Mouse (Mus musculus) intestine, postnatal 0 days (tissue): Measurements from ENCODE around the gene Csk. TPM values are rescaled to one million over a fixed set of nuclear protein-coding genes. Genes with fewer than 3 reads are reported as not detected.

Experiments used
- ATAC-seq: fragments of 200-750 bp; cut with Nextera tagmentation; 2 replicates; pipeline ENCODE4 v1.8.0; 2017; ENCODE audit warnings: mild to moderate bottlenecking, moderate TSS enrichment, moderate library complexity
- H3K27ac ChIP-seq: fragments of 300-500 bp; sonication (generic); 2 replicates; pipeline ENCODE4 v1.5.1; 2014; ENCODE audit warnings: mild to moderate bottlenecking, low read depth, low read length, moderate library complexity
- H3K27me3 ChIP-seq: fragments of 300-500 bp; sonication (generic); replicated peaks from 2 replicates; pipeline ENCODE4 v1.6.1; 2014; ENCODE audit warnings: low read length, mixed read lengths; ENCODE audit not compliant: control insufficient read depth, insufficient read depth
- H3K36me3 ChIP-seq: fragments of 300-500 bp; sonication (generic); 2 replicates; pipeline ENCODE4 v1.6.1; 2014; ENCODE audit warnings: mild to moderate bottlenecking, moderate library complexity; ENCODE audit not compliant: control insufficient read depth, insufficient read depth
- H3K4me1 ChIP-seq: fragments of 300-500 bp; sonication (generic); replicated peaks from 2 replicates; pipeline ENCODE4 v1.6.1; 2014; ENCODE audit warnings: antibody characterized with exemption, low read length, mixed read lengths; ENCODE audit not compliant: control insufficient read depth, insufficient read depth
- H3K4me2 ChIP-seq: fragments of 300-500 bp; sonication (generic); replicated peaks from 2 replicates; pipeline ENCODE4 v1.6.1; 2014; ENCODE audit warnings: low read depth, mild to moderate bottlenecking, moderate library complexity
- H3K4me3 ChIP-seq: fragments of 300-500 bp; sonication (generic); 2 replicates; pipeline ENCODE4 v1.5.1; 2014; ENCODE audit warnings: low read depth, low read length
- H3K9ac ChIP-seq: fragments of 300-500 bp; sonication (generic); 2 replicates; pipeline ENCODE4 v1.6.1; 2014; ENCODE audit warnings: mild to moderate bottlenecking, low read depth, low read length
- H3K9me3 ChIP-seq: fragments of 300-500 bp; sonication (generic); 2 replicates; pipeline ENCODE4 v1.6.1; 2016; ENCODE audit warnings: mixed run types; ENCODE audit not compliant: control insufficient read depth
- CTCF ChIP-seq: sonication (generic); IDR thresholded peaks from 2 replicates; pipeline ENCODE4 v1.5.1; 2016; ENCODE audit warnings: low read depth, mild to moderate bottlenecking, control low read depth, antibody characterized with exemption, moderate library complexity
- WGBS: fragments of 180-500 bp; shearing (Covaris S2); extraction: QIAGEN DNeasy Blood & Tissue Kit; methylation state at CpG from one replicate; pipeline ENCODE4 v1.1.7; 2014; 5-methylcytosine and 5-hydroxymethylcytosine counted together
- polyA plus RNA-seq: library from polyadenylated mRNA; unstranded; fragments of >200 nt; fragmentation: Nextera tagmentation; extraction: Ambion mirVana; gene quantifications from 2 replicates; pipeline ENCODE4 v1.2.1, GENCODE M21; 2015

The Csk gene
- polyA plus RNA-seq: 18.7 and 21.9 TPM in 2 replicates

DNA sequence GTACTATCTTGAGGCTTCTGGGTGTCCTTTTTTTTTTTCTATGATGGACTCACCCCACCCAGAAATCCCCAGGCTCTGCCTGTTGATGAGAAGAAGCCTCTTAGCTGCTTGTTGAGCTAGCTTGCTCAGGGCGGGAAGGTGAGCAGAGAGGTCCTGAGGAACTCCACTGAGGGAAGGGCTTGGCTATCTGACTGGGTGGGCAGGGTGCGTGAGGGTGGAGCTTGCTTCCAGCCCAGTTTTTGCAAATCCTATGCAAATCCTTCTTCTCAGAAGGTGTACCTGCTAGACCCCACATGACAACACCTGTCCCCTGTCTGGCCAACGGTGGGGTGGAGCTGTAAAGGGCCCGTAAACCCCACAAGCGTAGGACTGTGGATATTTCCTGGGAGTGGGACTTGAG, at the start of gene Csk:
Gene Csk, minus strand, starts transcription at position 349 of the 400 bp plus-strand sequence.
- no peak within 1 kb of the TSS for H3K4me2 ChIP-seq
- H3K4me1 ChIP-seq: no peaks in the 10 kb centered on the region; the same call in 1 of the 2 replicates
- ATAC-seq: no peak
- H3K9ac ChIP-seq: no peak within 1 kb of the TSS
- H3K27ac ChIP-seq: no peak within 1 kb of the TSS
- no peaks in the 10 kb centered on the region for H3K27me3 ChIP-seq
- no peak for TF ChIP-seq CTCF
- H3K4me3 ChIP-seq: no peak within 1 kb of the TSS
- WGBS: 54% methylated on average over 5 of the region's 5 CpGs
- H3K36me3 ChIP-seq: no peaks in the 10 kb centered on the region
- no peaks in the 10 kb centered on the region for H3K9me3 ChIP-seq

DNA sequence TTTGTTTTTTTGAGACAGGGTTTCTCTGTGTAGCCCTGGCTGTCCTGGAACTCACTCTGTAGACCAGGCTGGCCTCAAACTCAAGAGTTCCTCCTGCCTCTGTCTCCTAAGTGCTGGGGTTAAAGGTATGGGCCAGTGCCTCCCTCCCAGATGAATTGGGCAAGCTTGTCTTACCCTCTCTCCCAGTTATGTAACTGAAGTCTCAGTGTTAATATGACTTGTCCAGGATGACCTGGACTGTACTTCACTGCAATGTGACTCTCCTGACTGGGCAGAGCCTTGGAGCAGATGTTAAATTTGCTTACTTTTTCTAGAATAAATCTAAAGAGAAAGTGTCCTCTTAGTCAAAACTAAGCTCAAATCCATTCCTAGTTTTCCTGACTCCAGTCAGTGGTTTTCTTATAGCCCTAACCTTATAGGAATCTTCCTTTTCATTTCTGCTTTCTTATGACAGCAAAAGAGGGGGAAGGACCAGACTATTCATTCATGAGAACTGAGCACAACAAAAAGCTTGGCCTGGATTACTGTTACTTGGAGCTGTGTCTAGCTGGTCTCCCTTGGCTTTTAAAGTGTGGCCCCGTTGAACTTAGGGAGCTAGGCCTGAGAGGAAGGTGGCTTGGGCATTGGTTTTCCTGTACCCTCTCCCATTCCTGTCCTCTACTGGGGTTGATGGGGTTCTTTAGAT, 45.2 kb upstream of the Csk start:
- ATAC-seq: no peak
- H3K4me1 ChIP-seq: no peaks in the 10 kb centered on the region
- no peaks in the 10 kb centered on the region for H3K9me3 ChIP-seq
- no peaks in the 10 kb centered on the region for H3K36me3 ChIP-seq
- no peak overlapping the region for H3K27ac ChIP-seq
- H3K4me3 ChIP-seq: no peak overlapping the region
- H3K27me3 ChIP-seq: no peaks in the 10 kb centered on the region
- H3K4me2 ChIP-seq: no peak overlapping the region
- no peak for TF ChIP-seq CTCF
- WGBS: 66% methylated on average over 1 of the region's 1 CpGs
- no peak overlapping the region for H3K9ac ChIP-seq

DNA sequence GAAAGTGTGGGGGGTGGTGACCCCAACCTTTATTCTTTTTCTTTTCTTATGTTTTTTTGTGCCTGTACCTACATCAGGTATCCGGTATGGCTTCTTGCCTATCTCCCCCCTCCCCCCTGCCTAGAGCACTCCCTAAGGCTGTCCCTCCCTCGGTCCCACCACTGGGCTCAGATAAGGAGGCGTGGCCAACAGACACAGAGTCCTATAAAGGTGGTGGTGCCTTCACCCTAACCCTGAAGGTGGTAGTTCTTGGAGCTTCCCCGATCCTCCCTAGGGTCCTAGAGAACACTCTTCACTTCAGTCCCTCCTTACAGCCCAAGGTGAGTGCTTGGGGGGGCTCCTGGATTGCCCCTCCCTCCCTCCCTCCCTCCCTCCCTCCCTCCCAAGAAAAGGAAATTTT, 43.9 kb upstream of the Csk start:
- Histone ChIP-seq H3K9ac (no peak overlapping the region), H3K4me1 (no peaks in the 10 kb centered on the region), H3K27me3 (no peaks in the 10 kb centered on the region), H3K27ac (no peak overlapping the region), H3K9me3 (no peaks in the 10 kb centered on the region), H3K36me3 (no peaks in the 10 kb centered on the region), H3K4me3 (no peak overlapping the region), H3K4me2 (no peak overlapping the region)
- ATAC-seq: no peak
- no peak for TF ChIP-seq CTCF
- WGBS: 37% methylated on average over 4 of the region's 4 CpGs

DNA sequence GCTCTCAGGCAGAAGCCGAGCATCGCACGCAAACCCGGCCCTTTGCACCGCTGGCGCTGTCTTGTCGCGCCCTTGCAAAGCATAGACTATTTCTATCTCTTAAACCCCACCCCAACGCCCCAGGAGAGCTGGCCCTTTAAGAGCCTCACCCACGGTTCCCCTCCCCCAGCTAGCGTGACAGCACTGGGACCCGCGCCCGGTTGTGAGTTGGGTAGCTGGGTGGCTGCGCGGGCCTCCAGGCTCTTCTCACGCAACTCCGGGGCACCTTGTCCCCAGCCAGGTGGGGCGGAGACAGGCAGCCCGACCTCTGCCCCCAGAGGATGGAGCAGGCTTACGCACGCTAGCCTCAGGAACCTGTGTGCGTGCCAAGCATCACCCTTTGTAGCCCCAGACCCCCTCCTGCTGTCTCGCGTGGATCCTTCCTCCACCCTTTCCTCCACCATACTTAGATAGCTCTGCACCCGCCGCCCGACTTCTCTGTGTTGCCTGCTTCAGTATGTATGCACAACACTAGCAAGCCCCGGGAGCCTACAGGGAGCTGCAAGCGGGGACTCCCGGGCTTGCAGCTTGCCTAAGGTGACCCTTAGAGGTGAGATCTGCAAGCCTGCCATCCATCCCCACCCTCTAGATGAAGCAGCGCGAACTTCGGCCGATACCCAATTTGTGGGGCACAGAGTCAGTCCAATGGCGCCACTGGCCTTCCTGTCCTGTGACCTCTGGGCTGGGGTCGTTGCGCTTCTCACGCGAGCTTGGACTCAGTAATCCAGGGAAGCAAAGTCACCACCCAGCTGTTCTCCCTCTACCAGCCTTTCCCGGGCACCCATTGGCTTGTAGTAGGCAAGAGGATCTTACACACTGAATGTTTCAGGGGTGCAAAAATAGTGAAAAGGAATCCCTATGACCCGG, 43.2 kb upstream of the Csk start:
- Histone ChIP-seq H3K9me3 (no peaks in the 10 kb centered on the region), H3K36me3 (no peaks in the 10 kb centered on the region), H3K9ac (peak overlapping the region; percentile 35; the same call in 1 of the 2 replicates), H3K4me1 (no peaks in the 10 kb centered on the region), H3K27me3 (no peaks in the 10 kb centered on the region), H3K4me3 (peak overlapping the region; percentile 37), H3K27ac (no peak overlapping the region), H3K4me2 (peak overlapping the region; percentile 71)
- peak; percentile 66 for ATAC-seq
- WGBS: 4% methylated on average over 42 of the region's 42 CpGs
- TF ChIP-seq CTCF: peak; percentile 34

DNA sequence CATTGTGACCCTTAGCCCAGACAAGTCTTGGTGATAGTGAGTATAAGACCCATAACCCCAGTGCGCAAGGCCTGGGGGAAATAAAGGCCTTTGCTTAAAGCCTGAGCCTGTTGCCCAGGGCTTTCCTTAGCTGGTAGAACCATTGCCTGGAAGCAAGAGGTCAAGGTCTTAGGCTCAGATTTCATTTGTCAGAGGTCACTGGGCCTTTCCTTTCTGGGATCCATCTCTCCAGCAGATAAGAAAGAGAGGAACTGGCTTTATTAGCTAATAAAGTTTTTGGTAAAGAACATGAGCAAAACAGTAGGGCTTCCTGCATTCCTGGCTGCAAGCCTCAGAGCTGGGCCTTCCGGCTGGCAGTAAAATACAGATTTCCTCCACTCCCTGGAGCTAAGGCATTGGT, 40.7 kb upstream of the Csk start:
- TF ChIP-seq CTCF: no peak
- Histone ChIP-seq H3K4me1 (no peaks in the 10 kb centered on the region), H3K4me2 (no peak overlapping the region), H3K4me3 (no peak overlapping the region), H3K36me3 (no peaks in the 10 kb centered on the region), H3K27ac (no peak overlapping the region), H3K9me3 (no peaks in the 10 kb centered on the region), H3K27me3 (no peaks in the 10 kb centered on the region), H3K9ac (no peak overlapping the region)
- ATAC-seq: no peak
- WGBS: 90% methylated on average over 2 of the region's 2 CpGs

DNA sequence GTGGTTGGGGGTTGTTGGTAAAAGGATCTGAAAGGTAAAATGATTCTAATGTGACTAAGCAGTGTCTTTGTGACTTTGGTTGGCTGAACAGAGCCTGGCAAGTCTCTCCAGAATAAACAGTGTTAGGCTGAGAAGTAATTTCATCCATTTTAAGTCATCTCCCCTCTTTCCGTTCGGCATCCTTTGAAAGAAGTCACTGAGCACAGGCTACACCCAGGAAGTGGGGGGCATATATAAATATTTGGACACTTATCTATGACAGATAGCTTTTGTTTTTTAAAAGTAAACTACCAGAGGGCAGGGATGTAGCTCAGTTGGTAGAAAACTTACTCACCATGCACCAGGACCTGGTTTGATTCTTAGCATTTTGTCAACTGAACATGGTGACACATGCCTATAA, 35.2 kb upstream of the Csk start:
- H3K9ac ChIP-seq: no peak overlapping the region
- no peaks in the 10 kb centered on the region for H3K27me3 ChIP-seq
- no peak for ATAC-seq
- no peak overlapping the region for H3K4me2 ChIP-seq
- H3K4me1 ChIP-seq: no peaks in the 10 kb centered on the region
- no peaks in the 10 kb centered on the region for H3K36me3 ChIP-seq
- H3K9me3 ChIP-seq: no peaks in the 10 kb centered on the region
- no peak for TF ChIP-seq CTCF
- H3K27ac ChIP-seq: no peak overlapping the region
- WGBS: 46% methylated on average over 2 of the region's 2 CpGs
- no peak overlapping the region for H3K4me3 ChIP-seq
